Mouse (Mus musculus) intestine, embryonic 16.5 days (tissue): ENCODE results near the gene Mettl27. TPM values are rescaled to one million over a fixed set of nuclear protein-coding genes. Genes with fewer than 3 reads are reported as not detected.
A peak's percentile ranks its signal among the peaks of the same experiment; 100 is the strongest.

Source experiments
- ATAC-seq: fragments of 200-750 bp; cut with Nextera tagmentation; 2 replicates; pipeline ENCODE4 v1.8.0; 2017; ENCODE audit warnings: moderate TSS enrichment, moderate library complexity
- H3K27ac ChIP-seq: fragments of 300-500 bp; sonication (generic); 2 replicates; pipeline ENCODE4 v1.5.1; 2014; ENCODE audit warnings: mild to moderate bottlenecking, low read length
- H3K27me3 ChIP-seq: fragments of 300-500 bp; sonication (generic); replicated peaks from 2 replicates; pipeline ENCODE4 v1.6.1; 2014; ENCODE audit warnings: low read length, control low read depth, mixed read lengths; ENCODE audit not compliant: control insufficient read depth, insufficient read depth
- H3K36me3 ChIP-seq: fragments of 300-500 bp; sonication (generic); 2 replicates; pipeline ENCODE4 v1.6.1; 2014; ENCODE audit warnings: low read length, control low read depth; ENCODE audit not compliant: control insufficient read depth, insufficient read depth
- H3K4me1 ChIP-seq: fragments of 300-500 bp; sonication (generic); 2 replicates; pipeline ENCODE4 v1.6.1; 2014; ENCODE audit warnings: low read length, control low read depth, mixed read lengths; ENCODE audit not compliant: control insufficient read depth, insufficient read depth
- H3K4me2 ChIP-seq: fragments of 300-500 bp; sonication (generic); 2 replicates; pipeline ENCODE4 v1.6.1; 2014; ENCODE audit warnings: low read depth, low read length, control low read depth
- H3K4me3 ChIP-seq: fragments of 300-500 bp; sonication (generic); 2 replicates; pipeline ENCODE4 v1.5.1; 2014; ENCODE audit warnings: mild to moderate bottlenecking, low read length
- H3K9ac ChIP-seq: fragments of 300-500 bp; sonication (generic); 2 replicates; pipeline ENCODE4 v1.6.1; 2014; ENCODE audit warnings: low read depth, low read length
- H3K9me3 ChIP-seq: fragments of 300-500 bp; sonication (generic); 2 replicates; pipeline ENCODE4 v1.6.1; 2016; ENCODE audit warnings: low read length, control low read depth; ENCODE audit not compliant: control insufficient read depth
- WGBS: fragments of 180-500 bp; shearing (Covaris S2); extraction: QIAGEN DNeasy Blood & Tissue Kit; methylation state at CpG from one replicate; pipeline ENCODE4 v1.1.7; 2014; 5-methylcytosine and 5-hydroxymethylcytosine counted together
- polyA plus RNA-seq: library from polyadenylated mRNA; unstranded; fragments of >200 nt; fragmentation: Nextera tagmentation; extraction: Ambion mirVana; gene quantifications from 2 replicates; pipeline ENCODE4 v1.2.1, GENCODE M21; 2015

The Mettl27 gene
- polyA plus RNA-seq, 1 experiment from 2014 or later = 27.2 TPM

- no peaks in the 10 kb centered on the region for H3K9me3 ChIP-seq
- peak; percentile 31 for ATAC-seq
- 49% methylated on average over 16 of the region's 16 CpGs for WGBS
- H3K9ac ChIP-seq = no peak overlapping the region
- no peak overlapping the region for H3K4me3 ChIP-seq
- H3K27me3 ChIP-seq = no peaks in the 10 kb centered on the region
- no peaks in the 10 kb centered on the region for H3K36me3 ChIP-seq
- H3K27ac ChIP-seq = no peak overlapping the region
- H3K4me2 ChIP-seq = no peak overlapping the region
- no peaks in the 10 kb centered on the region for H3K4me1 ChIP-seq
These were observed 13.9 kb upstream of the Mettl27 start for GRCm38 (mm10) chr5:134918071-134918832.

GRCm38 (mm10) chr5:134919097-134919496 lies 13.1 kb upstream of the Mettl27 start:
- H3K27ac ChIP-seq = no peak overlapping the region
- 97% methylated on average over 3 of the region's 3 CpGs for WGBS
- ATAC-seq = peak; percentile 71

GRCm38 (mm10) chr5:134920106-134920687 lies 12.0 kb upstream of the Mettl27 start:
- H3K4me3 ChIP-seq = no peak overlapping the region
- H3K4me1 ChIP-seq = no peaks in the 10 kb centered on the region
- H3K36me3 ChIP-seq = no peaks in the 10 kb centered on the region
- no peak overlapping the region for H3K27ac ChIP-seq
- H3K9ac ChIP-seq = no peak overlapping the region
- ATAC-seq = no peak
- H3K27me3 ChIP-seq = no peaks in the 10 kb centered on the region
- H3K4me2 ChIP-seq = no peak overlapping the region
- 75% methylated on average over 6 of the region's 6 CpGs for WGBS
- H3K9me3 ChIP-seq = no peaks in the 10 kb centered on the region

More at GRCm38 (mm10) chr5:134919097-134919496, 13.1 kb upstream of the Mettl27 start:
- H3K27me3 ChIP-seq = no peaks in the 10 kb centered on the region
- no peaks in the 10 kb centered on the region for H3K4me1 ChIP-seq
- no peak overlapping the region for H3K4me2 ChIP-seq
- no peaks in the 10 kb centered on the region for H3K9me3 ChIP-seq
- no peak overlapping the region for H3K9ac ChIP-seq
- H3K4me3 ChIP-seq = no peak overlapping the region
- H3K36me3 ChIP-seq = no peaks in the 10 kb centered on the region

GRCm38 (mm10) chr5:134921106-134921505 lies 11.1 kb upstream of the Mettl27 start:
- ATAC-seq = no peak
- H3K9me3 ChIP-seq = no peaks in the 10 kb centered on the region
- H3K27ac ChIP-seq = no peak overlapping the region
- no peaks in the 10 kb centered on the region for H3K4me1 ChIP-seq
- no peak overlapping the region for H3K4me3 ChIP-seq
- H3K4me2 ChIP-seq = no peak overlapping the region
- 87% methylated on average over 8 of the region's 8 CpGs for WGBS
- H3K27me3 ChIP-seq = no peaks in the 10 kb centered on the region
- no peak overlapping the region for H3K9ac ChIP-seq
- no peaks in the 10 kb centered on the region for H3K36me3 ChIP-seq

GRCm38 (mm10) chr5:134923141-134923540 lies 9.0 kb upstream of the Mettl27 start:
- Histone ChIP-seq H3K4me3 (no peak overlapping the region), H3K36me3 (no peaks in the 10 kb centered on the region), H3K27ac (no peak overlapping the region), H3K27me3 (no peaks in the 10 kb centered on the region), H3K4me1 (no peaks in the 10 kb centered on the region), H3K4me2 (no peak overlapping the region), H3K9me3 (no peaks in the 10 kb centered on the region), H3K9ac (no peak overlapping the region)
- 63% methylated on average over 6 of the region's 6 CpGs for WGBS
- ATAC-seq = no peak

GRCm38 (mm10) chr5:134926726-134927125 lies 5.4 kb upstream of the Mettl27 start:
- H3K27me3 ChIP-seq = no peaks in the 10 kb centered on the region
- no peaks in the 10 kb centered on the region for H3K9me3 ChIP-seq
- H3K4me2 ChIP-seq = no peak overlapping the region
- 69% methylated on average over 4 of the region's 4 CpGs for WGBS
- ATAC-seq = no peak
- H3K27ac ChIP-seq = no peak overlapping the region
- H3K36me3 ChIP-seq = no peaks in the 10 kb centered on the region
- H3K4me1 ChIP-seq = no peaks in the 10 kb centered on the region
- no peak overlapping the region for H3K9ac ChIP-seq
- no peak overlapping the region for H3K4me3 ChIP-seq

GRCm38 (mm10) chr5:134929988-134930387 lies 2.2 kb upstream of the Mettl27 start:
- 75% methylated on average over 2 of the region's 2 CpGs for WGBS
- no peak overlapping the region for H3K27ac ChIP-seq
- H3K9me3 ChIP-seq = no peaks in the 10 kb centered on the region
- no peak overlapping the region for H3K4me3 ChIP-seq
- no peak overlapping the region for H3K9ac ChIP-seq
- H3K4me1 ChIP-seq = peaks cover 5% of the 10 kb centered on the region
- no peak overlapping the region for H3K4me2 ChIP-seq
- no peaks in the 10 kb centered on the region for H3K27me3 ChIP-seq
- ATAC-seq = no peak
- H3K36me3 ChIP-seq = 0 out of 2 replicates have a peak, but pooled peaks cover 6% of the 10 kb centered on the region

- Histone ChIP-seq H3K36me3 (0 out of 2 replicates have a peak, but pooled peaks cover 6% of the 10 kb centered on the region), H3K27ac (peak overlapping the region; percentile 95), H3K4me1 (peaks cover 5% of the 10 kb centered on the region), H3K4me3 (peak overlapping the region; percentile 79), H3K9me3 (no peaks in the 10 kb centered on the region), H3K4me2 (peak overlapping the region; percentile 85), H3K27me3 (no peaks in the 10 kb centered on the region), H3K9ac (peak overlapping the region; percentile 90)
- 46% methylated on average over 9 of the region's 9 CpGs for WGBS
- peak; percentile 65 for ATAC-seq
These were observed 722 bp downstream of the Mettl27 start for GRCm38 (mm10) chr5:134932903-134933276.

GRCm38 (mm10) chr5:134933281-134933680 lies 1.1 kb downstream of the Mettl27 start:
- Histone ChIP-seq H3K36me3 (0 out of 2 replicates have a peak, but pooled peaks cover 6% of the 10 kb centered on the region), H3K9ac (no peak overlapping the region), H3K27ac (no peak overlapping the region), H3K27me3 (no peaks in the 10 kb centered on the region), H3K4me2 (peak overlapping the region; percentile 85), H3K9me3 (no peaks in the 10 kb centered on the region), H3K4me1 (peaks cover 5% of the 10 kb centered on the region), H3K4me3 (no peak overlapping the region)
- ATAC-seq = no peak
- 93% methylated on average over 8 of the region's 8 CpGs for WGBS
